Mouse (Mus musculus) embryonic fibroblast, embryonic 13.5 days (primary cell): Measurements from ENCODE around the gene Hipk2.

ENCODE experiments used
- CTCF ChIP-seq: IDR thresholded peaks from 2 replicates; pipeline ENCODE4 v1.5.1; 2011; ENCODE audit warnings: mild to moderate bottlenecking, control low read depth, low read length, moderate library complexity, borderline replicate concordance; ENCODE audit not compliant: insufficient read depth
- POLR2A ChIP-seq: IDR thresholded peaks from 2 replicates; pipeline ENCODE4 v1.6.1; 2011; ENCODE audit warnings: low read depth, mild to moderate bottlenecking, control low read depth, low read length, moderate library complexity

- TF ChIP-seq CTCF = no peak
- TF ChIP-seq POLR2A = no peak
Measured at GRCm38 (mm10) chr6:38797548-38797947, 78.4 kb downstream of the Hipk2 start.
